Mouse (Mus musculus) lung, embryonic 16.5 days (tissue): ENCODE results near the gene Fbxw20. TPM values are rescaled to one million over a fixed set of nuclear protein-coding genes. Genes with fewer than 3 reads are reported as not detected.
"Not testable (repeated sequence)": the region's sequence is repeated elsewhere in the genome, so short reads cannot be mapped to it uniquely, and the experiment has no call there.

Source experiments
- ATAC-seq: fragments of 200-750 bp; cut with Nextera tagmentation; 2 replicates; pipeline ENCODE4 v1.8.0; 2017; ENCODE audit warnings: low read depth, mild to moderate bottlenecking, moderate library complexity
- H3K27ac ChIP-seq: fragments of 300-500 bp; sonication (generic); 2 replicates; pipeline ENCODE4 v1.5.1; 2014; ENCODE audit warnings: mild to moderate bottlenecking, control low read depth, low read length
- H3K27me3 ChIP-seq: fragments of 300-500 bp; sonication (generic); 2 replicates; pipeline ENCODE4 v1.6.1; 2014; ENCODE audit warnings: low read depth, low read length, mixed read lengths; ENCODE audit not compliant: control insufficient read depth, insufficient read depth
- H3K36me3 ChIP-seq: fragments of 300-500 bp; sonication (generic); 2 replicates; pipeline ENCODE4 v1.6.1; 2014; ENCODE audit warnings: low read length; ENCODE audit not compliant: control insufficient read depth, insufficient read depth
- H3K4me1 ChIP-seq: fragments of 300-500 bp; sonication (generic); replicated peaks from 2 replicates; pipeline ENCODE4 v1.6.1; 2014; ENCODE audit warnings: low read length, mixed read lengths; ENCODE audit not compliant: control insufficient read depth, insufficient read depth
- H3K4me2 ChIP-seq: fragments of 300-500 bp; sonication (generic); 2 replicates; pipeline ENCODE4 v1.6.1; 2014; ENCODE audit warnings: low read depth, low read length, control low read depth
- H3K4me3 ChIP-seq: fragments of 300-500 bp; sonication (generic); 2 replicates; pipeline ENCODE4 v1.5.1; 2014; ENCODE audit warnings: mild to moderate bottlenecking, low read length, control low read depth
- H3K9ac ChIP-seq: fragments of 300-500 bp; sonication (generic); 2 replicates; pipeline ENCODE4 v1.6.1; 2014; ENCODE audit warnings: low read length, control low read depth
- H3K9me3 ChIP-seq: fragments of 300-500 bp; sonication (generic); 2 replicates; pipeline ENCODE4 v1.6.1; 2016; ENCODE audit warnings: low read length; ENCODE audit not compliant: control insufficient read depth
- WGBS: fragments of 180-500 bp; shearing (Covaris S2); extraction: QIAGEN DNeasy Blood & Tissue Kit; methylation state at CpG from one replicate; pipeline ENCODE4 v1.1.7; 2014; 5-methylcytosine and 5-hydroxymethylcytosine counted together
- polyA plus RNA-seq: library from polyadenylated mRNA; unstranded; fragments of >200 nt; fragmentation: Nextera tagmentation; extraction: Ambion mirVana; gene quantifications from 2 replicates; pipeline ENCODE4 v1.2.1, GENCODE M21; 2015

Fbxw20 gene
- polyA plus RNA-seq, result not detected in 2 replicates

GRCm38 (mm10) chr9:109234654-109235053 lies at the start of gene Fbxw20:
Fbxw20 (minus strand) TSS chr9:109234754.
- no peaks in the 10 kb centered on the region for H3K36me3 ChIP-seq
- no peak within 1 kb of the TSS for H3K27ac ChIP-seq
- no peak within 1 kb of the TSS for H3K9ac ChIP-seq
- no peaks in the 10 kb centered on the region for H3K27me3 ChIP-seq
- no peaks in the 10 kb centered on the region for H3K4me1 ChIP-seq
- no peak within 1 kb of the TSS for H3K4me3 ChIP-seq
- no peaks in the 10 kb centered on the region for H3K9me3 ChIP-seq
- WGBS, result 85% methylated on average over 1 of the region's 1 CpGs
- ATAC-seq, result no peak
- no peak within 1 kb of the TSS for H3K4me2 ChIP-seq

- H3K9ac ChIP-seq, result no peak overlapping the region
- H3K36me3 ChIP-seq, result no peaks in the 10 kb centered on the region
- H3K27ac ChIP-seq, result no peak overlapping the region
- no peaks in the 10 kb centered on the region for H3K27me3 ChIP-seq
- 48% methylated on average over 2 of the region's 2 CpGs for WGBS
- H3K4me1 ChIP-seq, result no peaks in the 10 kb centered on the region
- H3K9me3 ChIP-seq, result no peaks in the 10 kb centered on the region
- ATAC-seq, result no peak
- no peak overlapping the region for H3K4me3 ChIP-seq
- no peak overlapping the region for H3K4me2 ChIP-seq
Observed at GRCm38 (mm10) chr9:109263041-109263440, 28.5 kb upstream of the Fbxw20 start.

GRCm38 (mm10) chr9:109218449-109218848 lies 16.1 kb downstream of the Fbxw20 start:
- Histone ChIP-seq H3K9ac (no peak overlapping the region), H3K4me3 (no peak overlapping the region), H3K9me3 (no peaks in the 10 kb centered on the region), H3K27me3 (no peaks in the 10 kb centered on the region), H3K36me3 (no peaks in the 10 kb centered on the region), H3K27ac (no peak overlapping the region), H3K4me1 (no peaks in the 10 kb centered on the region), H3K4me2 (no peak overlapping the region)
- ATAC-seq, result no peak
- 61% methylated on average over 6 of the region's 6 CpGs for WGBS

GRCm38 (mm10) chr9:109201347-109201746 lies 33.2 kb downstream of the Fbxw20 start:
- H3K9ac ChIP-seq, H3K36me3 ChIP-seq, H3K27ac ChIP-seq, H3K4me1 ChIP-seq, H3K27me3 ChIP-seq, ATAC-seq, H3K4me2 ChIP-seq, H3K9me3 ChIP-seq, H3K4me3 ChIP-seq: not testable (repeated sequence)
- WGBS, result 69% methylated on average over 1 of the region's 1 CpGs

DNA sequence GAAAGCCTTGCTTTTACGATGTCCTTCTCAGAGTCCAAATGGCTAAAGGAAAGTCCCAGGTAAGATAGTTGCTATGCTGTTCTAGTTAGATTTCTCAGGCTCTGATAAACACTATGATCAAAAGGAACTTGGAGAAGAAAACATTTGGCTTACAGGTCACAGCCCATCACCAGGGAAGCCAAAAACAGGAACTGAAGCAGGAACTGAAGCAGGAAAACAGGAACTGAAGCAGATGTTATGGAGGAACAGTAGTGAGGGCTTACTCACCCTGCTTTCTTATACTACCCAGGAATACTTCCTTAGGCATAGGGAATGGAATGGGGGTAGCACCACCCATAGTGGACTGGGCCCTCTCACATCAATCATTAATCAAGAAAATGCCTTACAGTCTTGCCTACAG lies 34.2 kb downstream of the Fbxw20 start:
- ATAC-seq, result no peak
- H3K27ac ChIP-seq, result no peak overlapping the region
- no peak overlapping the region for H3K9ac ChIP-seq
- 88% methylated on average over 1 of the region's 1 CpGs for WGBS
- H3K4me3 ChIP-seq, result no peak overlapping the region
- no peak overlapping the region for H3K4me2 ChIP-seq
- no peaks in the 10 kb centered on the region for H3K36me3 ChIP-seq
- H3K27me3 ChIP-seq, result no peaks in the 10 kb centered on the region
- H3K4me1 ChIP-seq, result no peaks in the 10 kb centered on the region
- no peaks in the 10 kb centered on the region for H3K9me3 ChIP-seq

DNA sequence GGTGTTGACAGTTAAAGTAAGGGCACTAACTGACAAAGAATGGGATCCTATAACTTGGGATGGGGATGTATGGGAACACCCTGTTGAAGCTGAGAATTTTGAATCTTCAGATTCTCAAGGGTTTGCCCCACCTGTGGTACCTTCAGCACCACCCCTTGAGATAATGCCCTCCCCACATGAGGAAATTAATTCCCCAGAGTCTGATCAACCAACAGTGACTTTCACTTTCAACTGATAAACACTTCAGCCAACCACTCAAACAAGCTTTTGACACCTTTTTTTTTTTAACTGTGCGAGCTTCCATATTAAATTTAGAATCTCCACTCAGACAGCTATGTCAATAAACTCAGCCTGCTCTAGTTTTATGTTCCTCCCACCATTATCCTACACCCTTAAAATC lies 35.2 kb downstream of the Fbxw20 start:
- Histone ChIP-seq H3K27me3 (no peaks in the 10 kb centered on the region), H3K27ac (no peak overlapping the region), H3K4me3 (no peak overlapping the region), H3K9ac (no peak overlapping the region), H3K4me1 (no peaks in the 10 kb centered on the region), H3K9me3 (no peaks in the 10 kb centered on the region), H3K36me3 (no peaks in the 10 kb centered on the region), H3K4me2 (no peak overlapping the region)
- WGBS, result 23% methylated on average over 1 of the region's 1 CpGs
- ATAC-seq, result no peak

GRCm38 (mm10) chr9:109195875-109196274 lies 38.7 kb downstream of the Fbxw20 start, which contains the start of gene Fbxw13:
Fbxw13 (minus strand) TSS chr9:109195975.
- not testable (repeated sequence) for H3K4me3 ChIP-seq, H3K4me1 ChIP-seq, H3K27me3 ChIP-seq, ATAC-seq, H3K27ac ChIP-seq, H3K9ac ChIP-seq, H3K4me2 ChIP-seq, H3K9me3 ChIP-seq, H3K36me3 ChIP-seq
- 77% methylated on average over 3 of the region's 3 CpGs for WGBS

GRCm38 (mm10) chr9:109177208-109177607 lies 57.3 kb downstream of the Fbxw20 start:
- ATAC-seq, result no peak
- Histone ChIP-seq H3K9me3 (no peaks in the 10 kb centered on the region), H3K4me2 (no peak overlapping the region), H3K4me3 (no peak overlapping the region), H3K27me3 (no peaks in the 10 kb centered on the region), H3K4me1 (no peaks in the 10 kb centered on the region), H3K9ac (no peak overlapping the region), H3K27ac (no peak overlapping the region), H3K36me3 (no peaks in the 10 kb centered on the region)
- WGBS, result 83% methylated on average over 1 of the region's 1 CpGs

DNA sequence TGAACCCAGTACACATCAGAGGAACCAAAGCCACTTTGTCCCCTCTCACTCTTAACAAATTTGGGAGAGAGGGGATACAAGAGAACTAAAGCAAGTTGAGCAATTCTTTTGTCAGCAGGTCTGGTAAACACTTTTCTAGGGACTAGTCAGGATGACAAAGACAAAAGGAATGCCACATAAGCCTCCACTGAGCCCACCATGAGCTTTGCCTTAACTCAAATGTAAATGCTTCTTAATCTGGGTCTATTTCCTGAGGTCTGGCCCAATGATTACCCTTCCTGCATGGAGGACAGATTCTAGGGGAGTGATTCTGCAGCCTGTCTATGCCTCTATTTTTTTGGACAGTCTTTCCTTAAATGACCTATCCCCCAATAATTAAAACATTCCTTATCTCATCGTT lies 58.3 kb downstream of the Fbxw20 start:
- H3K4me1 ChIP-seq, result no peaks in the 10 kb centered on the region
- no peaks in the 10 kb centered on the region for H3K27me3 ChIP-seq
- H3K27ac ChIP-seq, result no peak overlapping the region
- no peak overlapping the region for H3K9ac ChIP-seq
- no peak overlapping the region for H3K4me2 ChIP-seq
- WGBS, result 82% methylated on average over 1 of the region's 1 CpGs
- H3K9me3 ChIP-seq, result no peaks in the 10 kb centered on the region
- H3K36me3 ChIP-seq, result no peaks in the 10 kb centered on the region
- no peak for ATAC-seq
- no peak overlapping the region for H3K4me3 ChIP-seq
